Mouse (Mus musculus) testis, adult 2 months (tissue): Measurements from ENCODE around the gene Xrcc1. TPM values are rescaled to one million over a fixed set of nuclear protein-coding genes. Genes with fewer than 3 reads are reported as not detected.

ENCODE experiments used
- H3K27ac ChIP-seq: fragments of 200-500 bp; 2 replicates; pipeline ENCODE4 v1.5.1; 2012; ENCODE audit warnings: low read depth, low read length; ENCODE audit not compliant: control insufficient read depth, insufficient read depth
- H3K27me3 ChIP-seq: fragments of 200-500 bp; 2 replicates; pipeline ENCODE4 v1.6.1; 2012; ENCODE audit warnings: mild to moderate bottlenecking, low read length, moderate library complexity; ENCODE audit not compliant: control insufficient read depth, insufficient read depth
- H3K36me3 ChIP-seq: fragments of 200-500 bp; 2 replicates; pipeline ENCODE4 v1.6.1; 2012; ENCODE audit warnings: mild to moderate bottlenecking, low read length; ENCODE audit not compliant: control insufficient read depth, insufficient read depth
- H3K4me1 ChIP-seq: fragments of 200-500 bp; 2 replicates; pipeline ENCODE4 v1.6.1; 2012; ENCODE audit warnings: low read length; ENCODE audit not compliant: control insufficient read depth, insufficient read depth
- H3K4me3 ChIP-seq: fragments of 200-500 bp; 2 replicates; pipeline ENCODE4 v1.5.1; 2012; ENCODE audit warnings: low read depth, mild to moderate bottlenecking, low read length, moderate library complexity, mixed read lengths; ENCODE audit not compliant: control insufficient read depth
- CTCF ChIP-seq: fragments of 200-500 bp; IDR thresholded peaks from 2 replicates; pipeline ENCODE4 v1.5.1; 2012; ENCODE audit warnings: low read depth, mild to moderate bottlenecking, inconsistent platforms, low read length, moderate library complexity; ENCODE audit not compliant: control insufficient read depth, insufficient read depth, insufficient replicate concordance
- POLR2A ChIP-seq: fragments of 200-500 bp; IDR thresholded peaks from 2 replicates; pipeline ENCODE4 v1.6.1; 2012; ENCODE audit warnings: low read depth, mild to moderate bottlenecking, inconsistent platforms, low read length, moderate library complexity; ENCODE audit not compliant: control insufficient read depth
- polyA plus RNA-seq: library from polyadenylated mRNA; depleted of rRNA; stranded (reverse); fragments of >200 nt; gene quantifications from 2 replicates; pipeline ENCODE4 v1.2.3, GENCODE M21; 2012; rRNA removed

Xrcc1 gene
- polyA plus RNA-seq, 1 experiment, result 69.4 TPM

DNA sequence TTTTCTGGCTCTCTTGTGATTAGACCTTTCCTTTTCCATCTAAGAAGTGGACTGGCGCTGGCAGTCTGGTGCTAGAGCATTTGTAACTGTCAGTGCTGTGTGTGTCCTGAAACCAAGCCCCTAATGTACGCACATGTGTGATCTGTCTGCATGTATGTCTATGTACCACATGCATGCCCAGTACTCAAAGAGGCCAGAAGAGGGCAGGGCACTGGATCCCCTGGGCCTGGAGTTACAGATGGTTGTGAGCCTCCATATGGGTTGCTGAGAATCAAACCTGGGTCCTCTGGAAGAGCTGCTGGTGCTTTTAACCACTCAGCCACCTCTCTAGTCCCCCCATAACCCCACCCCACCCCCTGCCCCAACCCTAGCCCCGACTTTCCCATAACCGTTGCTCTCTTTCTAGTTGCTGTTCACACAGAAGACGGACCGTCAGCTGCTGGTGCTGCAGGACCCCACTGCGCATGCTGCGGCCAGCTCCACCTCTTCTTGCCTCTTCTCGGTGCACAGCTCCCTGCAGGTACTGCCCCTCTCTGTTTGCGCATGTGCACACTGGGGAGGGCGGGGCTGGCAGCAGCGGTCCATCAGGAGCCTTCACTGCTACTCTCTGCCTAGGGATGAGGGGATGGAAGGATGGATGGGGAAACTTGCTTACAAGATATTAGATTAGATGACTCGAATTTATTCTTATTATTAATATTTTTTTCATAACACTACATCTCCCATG is 73.7 kb downstream of the Xrcc1 start:
- no peak for TF ChIP-seq POLR2A
- no peak for TF ChIP-seq CTCF
- H3K27ac ChIP-seq, result no peak overlapping the region
- no peak overlapping the region for H3K4me3 ChIP-seq
- H3K4me1 ChIP-seq, result peaks cover 4% of the 10 kb centered on the region; the same call in 1 of the 2 replicates
- no peaks in the 10 kb centered on the region for H3K36me3 ChIP-seq
- no peaks in the 10 kb centered on the region for H3K27me3 ChIP-seq

DNA sequence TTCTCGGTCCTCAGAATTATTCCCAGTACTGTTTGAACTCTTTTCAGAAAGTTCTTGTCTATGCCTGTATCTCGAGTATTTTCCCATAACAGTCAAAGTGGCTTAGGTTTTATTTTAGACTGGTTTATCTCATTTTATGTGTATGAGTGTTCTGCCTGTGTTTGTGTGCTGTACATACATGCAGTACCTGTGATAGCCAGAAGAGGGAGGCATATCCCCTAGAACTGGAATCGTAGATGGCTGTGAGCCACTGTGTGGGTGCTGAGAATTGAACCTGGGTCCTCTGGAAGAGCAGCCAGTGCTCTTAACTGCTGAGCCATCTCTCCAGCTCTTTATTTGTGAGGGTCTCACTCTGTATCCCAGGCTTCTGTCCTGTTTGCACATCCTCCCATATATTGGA is 75.1 kb downstream of the Xrcc1 start:
- TF ChIP-seq POLR2A (no peak), CTCF (peak; percentile 3; the same call in 1 of the 2 replicates)
- Histone ChIP-seq H3K4me3 (no peak overlapping the region), H3K27me3 (no peaks in the 10 kb centered on the region), H3K4me1 (peaks cover 10% of the 10 kb centered on the region), H3K27ac (no peak overlapping the region), H3K36me3 (no peaks in the 10 kb centered on the region)

DNA sequence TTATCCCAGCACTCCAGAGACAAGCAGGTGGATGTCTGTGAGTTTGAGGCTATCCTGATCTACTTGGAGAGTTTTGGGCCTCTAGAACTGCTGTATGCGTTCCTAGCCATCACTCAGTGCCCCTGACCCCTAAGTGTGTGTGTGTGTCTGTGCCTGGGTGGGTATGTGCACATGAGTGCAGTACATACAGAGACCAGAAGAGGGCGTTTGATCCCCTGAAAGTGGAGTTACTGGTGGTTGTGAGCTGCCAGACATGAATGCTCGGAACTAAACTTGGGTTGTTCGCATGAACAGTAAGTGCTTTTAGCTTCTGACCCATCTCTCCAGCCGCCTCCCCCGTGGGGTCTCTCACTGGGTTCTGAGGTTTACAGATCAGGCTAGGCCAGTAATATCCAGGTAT is 76.9 kb downstream of the Xrcc1 start:
- Histone ChIP-seq H3K4me1 (peaks cover 13% of the 10 kb centered on the region), H3K36me3 (no peaks in the 10 kb centered on the region), H3K27ac (no peak overlapping the region), H3K4me3 (no peak overlapping the region), H3K27me3 (no peaks in the 10 kb centered on the region)
- peak; percentile 31; the same call in 1 of the 2 replicates for TF ChIP-seq CTCF
- TF ChIP-seq POLR2A, result no peak

Other genes starting within 250 kb of the Xrcc1 start
- 12.1 and 12.4 TPM in 2 replicates for gene Zfp61, start 245.1 kb upstream of the Xrcc1 start, polyA plus RNA-seq
- 10.5 and 10.8 TPM in 2 replicates for gene Zfp94, start 229.6 kb upstream of the Xrcc1 start, polyA plus RNA-seq
- gene Tescl, start 212.4 kb upstream of the Xrcc1 start, polyA plus RNA-seq, result 277 and 339 TPM in 2 replicates
- gene Lypd5, start 197.1 kb upstream of the Xrcc1 start, polyA plus RNA-seq, result 1.7 and 2.3 TPM in 2 replicates
- gene Kcnn4, start 176.0 kb upstream of the Xrcc1 start, polyA plus RNA-seq, result 2.5 and 3.8 TPM in 2 replicates
- 151 and 171 TPM in 2 replicates for gene Smg9, start 146.7 kb upstream of the Xrcc1 start, polyA plus RNA-seq
- 1,510 and 1,812 TPM in 2 replicates for gene Irgc1, start 94.0 kb upstream of the Xrcc1 start, polyA plus RNA-seq
- 0.38 TPM in 1 of 2 replicates, not detected in the other for gene Plaur, start 83.8 kb upstream of the Xrcc1 start, polyA plus RNA-seq
- gene Cadm4, start 64.3 kb upstream of the Xrcc1 start, polyA plus RNA-seq, result 1.8 and 2.5 TPM in 2 replicates
- 16.8 and 20.3 TPM in 2 replicates for gene Zfp428, start 39.3 kb upstream of the Xrcc1 start, polyA plus RNA-seq
- 144 and 154 TPM in 2 replicates for gene AC161166.1, start 33.8 kb upstream of the Xrcc1 start, polyA plus RNA-seq
- gene Irgq, start 15.6 kb upstream of the Xrcc1 start, polyA plus RNA-seq, result 2.2 and 2.4 TPM in 2 replicates
- 18.3 and 20.2 TPM in 2 replicates for gene Pinlyp, start 171 bp upstream of the Xrcc1 start, polyA plus RNA-seq
- 1.3 and 1.5 TPM in 2 replicates for gene Ethe1, start 41.3 kb downstream of the Xrcc1 start, polyA plus RNA-seq
- gene Zfp575, start 41.4 kb downstream of the Xrcc1 start, polyA plus RNA-seq, result 0.04 and 0.06 TPM in 2 replicates
- gene Phldb3, start 64.5 kb downstream of the Xrcc1 start, polyA plus RNA-seq, result 0.52 and 0.85 TPM in 2 replicates
- 0.06 and 0.16 TPM in 2 replicates for gene Lypd3, start 90.3 kb downstream of the Xrcc1 start, polyA plus RNA-seq
- 418 and 545 TPM in 2 replicates for gene Tex101, start 130.4 kb downstream of the Xrcc1 start, polyA plus RNA-seq
- gene BC049730, start 163.0 kb downstream of the Xrcc1 start, polyA plus RNA-seq, result 97.9 and 114 TPM in 2 replicates
- 57.3 and 81.2 TPM in 2 replicates for gene Gm4763, start 180.6 kb downstream of the Xrcc1 start, polyA plus RNA-seq
- 0.65 and 0.87 TPM in 2 replicates for gene Cd177, start 214.0 kb downstream of the Xrcc1 start, polyA plus RNA-seq
- 0.38 and 63.4 TPM in 2 replicates for gene Ceacam10, start 230.9 kb downstream of the Xrcc1 start, polyA plus RNA-seq